Mouse (Mus musculus): ENCODE results near the gene Izumo4.

The Izumo4 gene

DNA sequence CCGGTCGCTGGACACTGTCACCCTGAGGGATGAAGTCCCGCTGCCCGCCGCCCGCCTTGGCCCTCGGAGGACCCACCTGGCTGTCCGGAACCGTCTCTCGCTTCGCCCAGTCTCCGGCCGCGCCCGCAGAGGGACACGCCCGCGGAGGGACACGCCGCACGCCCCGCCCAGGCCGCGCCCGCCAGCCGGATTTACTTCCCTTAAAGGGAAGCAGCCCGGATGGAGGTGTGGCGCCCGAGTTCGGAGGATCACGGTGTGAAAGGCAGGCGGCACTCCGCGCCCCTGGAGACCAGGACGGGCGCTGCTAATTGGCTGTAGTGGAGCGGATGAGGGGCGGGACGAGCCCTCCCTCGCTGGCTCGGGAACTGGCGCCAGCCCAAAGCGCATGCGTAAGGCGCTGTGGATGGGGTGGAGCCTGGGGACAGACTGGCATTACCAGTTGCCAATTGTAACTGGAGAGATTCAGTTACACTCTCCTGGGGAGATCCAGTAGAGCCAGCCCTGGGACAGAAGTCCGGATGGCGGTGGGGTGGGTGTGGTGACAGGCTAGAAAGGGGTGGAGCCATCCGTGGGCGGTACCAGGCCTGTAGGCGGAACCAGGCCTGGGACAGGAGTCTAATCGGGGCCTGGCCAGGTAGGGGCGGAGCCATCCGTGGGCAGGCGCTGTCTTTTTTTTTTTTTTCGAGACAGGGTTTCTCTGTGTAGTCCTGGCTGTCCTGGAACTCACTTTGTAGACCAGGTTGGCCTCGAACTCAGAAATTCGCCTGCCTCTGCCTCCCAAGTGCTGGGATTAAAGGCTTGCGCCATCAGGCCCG lies at the start of gene Izumo4, which contains the start of gene Mob3a:
Gene Izumo4 (plus strand): TSS at position 464 of the 815 bp plus-strand sequence.
Gene Mob3a (minus strand): TSS at position 257 of the 815 bp plus-strand sequence.
- peak; percentile 100 for DNase-seq

DNA sequence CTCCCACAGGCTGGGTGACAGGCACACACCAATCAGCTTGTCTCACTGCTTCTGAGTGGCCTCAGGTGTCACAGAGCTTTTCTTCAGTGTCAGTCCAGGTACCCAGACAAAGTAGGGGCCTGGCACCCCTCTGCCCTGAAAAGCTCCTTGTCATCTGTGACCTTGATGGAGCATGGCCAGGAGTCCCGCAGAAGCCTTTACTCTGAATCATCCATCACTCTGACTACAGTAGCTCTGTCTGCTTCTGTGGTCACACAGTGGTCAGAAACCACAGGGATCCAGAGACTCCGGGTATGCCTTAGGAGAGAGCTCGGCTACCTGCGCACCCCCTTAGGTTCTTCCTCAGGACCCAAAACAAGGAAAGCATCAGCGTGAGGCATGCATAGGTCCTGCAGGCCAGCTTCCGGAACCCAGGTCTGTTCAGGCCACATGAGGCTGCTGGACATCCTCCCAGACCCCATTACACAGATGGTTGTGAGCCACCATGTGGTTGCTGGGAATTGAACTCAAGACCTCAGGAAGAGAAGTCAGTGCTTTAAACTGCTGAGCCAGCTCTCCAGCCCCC lies 48.7 kb upstream of the Izumo4 start:
- DNase-seq, result no peak

DNA sequence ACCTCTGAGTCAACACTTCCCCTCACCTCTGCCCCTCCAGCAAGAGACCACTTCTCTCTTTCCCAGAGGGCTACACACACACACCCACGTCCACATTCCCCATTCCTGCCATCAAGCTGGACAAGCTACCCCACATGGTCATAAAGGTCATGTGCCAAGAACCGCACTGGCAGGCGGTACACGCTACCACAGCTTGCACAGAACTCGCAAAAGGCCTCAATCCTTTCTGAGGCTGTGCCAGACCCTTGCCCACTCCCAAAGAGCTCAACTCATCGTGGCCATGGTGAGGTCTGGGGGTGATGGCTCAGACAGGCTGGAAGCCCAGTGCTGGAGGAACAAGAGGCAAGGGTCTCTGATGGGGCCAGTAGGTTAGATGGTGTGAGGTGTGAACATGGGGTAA lies 47.1 kb upstream of the Izumo4 start:
- DNase-seq, result no peak

- no peak for DNase-seq
Measured at GRCm38 (mm10) chr10:80655406-80656129, 46.4 kb upstream of the Izumo4 start.

DNA sequence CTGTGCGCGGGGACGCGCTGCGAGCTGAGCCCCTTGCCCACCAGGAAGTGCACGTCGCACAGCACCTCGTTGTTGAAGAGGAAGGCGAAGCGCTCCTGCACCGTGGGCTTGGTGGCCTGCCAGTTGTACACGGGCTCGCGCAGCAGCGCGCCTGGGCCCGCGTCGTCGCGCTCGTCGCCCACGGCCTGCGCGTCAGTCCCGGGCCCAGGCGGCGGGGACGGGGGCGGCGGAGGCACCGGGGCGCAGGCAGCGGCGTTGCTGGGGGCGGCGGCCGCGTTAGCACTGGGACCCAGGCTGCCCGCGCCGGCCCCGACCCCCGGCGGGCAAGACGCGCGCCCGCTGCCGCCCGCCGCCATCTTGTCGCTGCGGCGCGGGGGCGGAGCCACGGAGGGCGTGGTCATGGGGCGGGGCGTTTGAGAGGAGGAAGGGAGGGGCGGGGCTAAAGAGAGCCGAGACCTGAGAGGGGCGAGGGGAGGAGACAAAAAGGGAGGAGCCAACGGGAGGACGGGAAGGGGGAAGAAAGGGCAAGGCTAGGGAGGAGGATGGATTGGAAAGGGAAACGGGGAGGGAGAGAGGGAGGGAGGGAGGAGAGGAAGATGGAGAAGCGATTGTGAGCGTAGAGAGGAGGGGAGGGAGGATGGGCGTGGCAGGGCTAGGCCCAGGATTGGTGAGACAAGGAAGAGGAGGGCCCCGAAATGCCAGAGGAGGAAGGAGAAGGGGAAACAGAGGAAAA lies 45.7 kb upstream of the Izumo4 start:
- peak; percentile 88 to 90 for DNase-seq

GRCm38 (mm10) chr10:80656863-80657623 lies 44.9 kb upstream of the Izumo4 start, which contains the start of gene Btbd2:
Gene Btbd2, minus strand, starts transcription at chr10:80657071.
- peak in 1 of 2 experiments; percentile 58 for DNase-seq

- DNase-seq, result no peak
Measured at GRCm38 (mm10) chr10:80658194-80658840, 43.7 kb upstream of the Izumo4 start.

- DNase-seq, result peak in 1 of 2 experiments; percentile 52
Measured at GRCm38 (mm10) chr10:80658841-80659202, 43.2 kb upstream of the Izumo4 start.

DNA sequence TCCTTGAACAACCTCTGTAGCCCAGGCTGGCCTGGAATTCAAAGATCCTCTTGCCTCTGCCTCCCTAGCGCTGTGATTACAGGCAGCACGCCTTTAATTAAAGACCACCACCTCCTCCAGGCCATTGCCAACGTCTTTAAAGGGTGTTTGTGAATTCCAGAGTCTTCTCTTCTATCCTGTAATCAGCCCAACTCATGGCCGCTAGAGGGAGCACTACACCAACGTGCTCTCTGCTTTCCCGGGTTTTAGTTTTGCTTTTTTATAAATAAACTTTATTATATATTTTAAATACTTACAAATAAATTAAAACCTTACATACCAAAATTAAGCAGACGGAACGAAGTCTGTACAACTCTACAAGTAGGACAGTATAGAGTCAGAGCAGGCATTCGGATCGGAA lies 42.8 kb upstream of the Izumo4 start:
- peak in 1 of 2 experiments; percentile 58 for DNase-seq

- DNase-seq, result peak; percentile 58 to 71
Measured at GRCm38 (mm10) chr10:80661149-80661548, 40.8 kb upstream of the Izumo4 start.

DNA sequence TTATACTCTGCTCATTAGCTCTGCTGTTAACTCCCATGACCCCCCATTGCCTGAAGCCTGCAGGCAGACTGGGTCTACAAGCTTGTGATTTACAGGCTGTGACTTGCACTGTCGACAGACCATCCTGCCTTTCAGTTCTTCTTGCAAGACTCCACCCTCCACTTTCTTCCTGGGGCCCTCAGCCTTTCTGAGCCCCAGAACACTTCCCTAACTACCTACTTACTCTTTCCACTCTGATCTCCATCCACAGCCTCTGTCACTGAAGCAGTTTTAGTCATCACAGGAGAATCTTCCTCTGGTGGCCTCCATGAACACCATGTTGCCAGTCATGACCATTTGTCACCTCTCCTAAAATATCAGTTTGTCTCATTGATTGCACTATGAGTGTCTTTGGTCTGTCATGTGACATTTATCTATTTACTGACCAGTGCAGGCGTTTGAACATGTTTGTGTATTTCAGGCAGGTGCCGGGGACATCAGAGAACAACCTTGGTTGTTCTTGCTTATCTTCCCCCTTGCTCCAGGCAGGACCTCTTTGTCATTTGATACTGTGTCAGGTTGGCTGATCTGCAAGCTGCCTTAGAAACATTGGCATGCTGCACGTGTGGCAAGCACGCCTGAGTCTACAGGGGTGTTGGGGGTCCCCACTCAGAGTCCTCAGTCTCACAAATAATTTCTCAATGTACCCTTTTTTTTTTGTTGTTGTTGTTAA lies 38.3 kb upstream of the Izumo4 start:
- no peak for DNase-seq

GRCm38 (mm10) chr10:80664197-80665015 lies 37.6 kb upstream of the Izumo4 start:
- DNase-seq, result no peak

DNA sequence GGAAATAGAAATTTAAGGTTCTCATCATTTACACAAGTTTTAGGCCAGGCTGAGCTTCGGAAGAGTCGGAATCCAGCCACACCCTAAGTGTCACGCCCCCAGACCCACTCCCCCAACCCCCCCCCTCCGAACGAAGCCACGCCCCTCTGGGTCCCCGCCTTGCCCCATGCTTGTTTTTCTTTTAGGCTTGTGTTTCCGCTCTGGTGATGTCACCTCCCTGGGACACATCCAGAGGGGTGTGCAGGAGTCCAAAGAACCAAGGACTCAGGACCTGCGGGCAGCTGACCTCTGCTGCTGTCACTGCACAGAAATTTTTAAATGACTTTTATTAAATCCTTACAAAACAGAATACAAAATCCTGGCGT lies 37.0 kb upstream of the Izumo4 start:
- DNase-seq, result no peak

GRCm38 (mm10) chr10:80665459-80665858 lies 36.5 kb upstream of the Izumo4 start:
- DNase-seq, result no peak

DNA sequence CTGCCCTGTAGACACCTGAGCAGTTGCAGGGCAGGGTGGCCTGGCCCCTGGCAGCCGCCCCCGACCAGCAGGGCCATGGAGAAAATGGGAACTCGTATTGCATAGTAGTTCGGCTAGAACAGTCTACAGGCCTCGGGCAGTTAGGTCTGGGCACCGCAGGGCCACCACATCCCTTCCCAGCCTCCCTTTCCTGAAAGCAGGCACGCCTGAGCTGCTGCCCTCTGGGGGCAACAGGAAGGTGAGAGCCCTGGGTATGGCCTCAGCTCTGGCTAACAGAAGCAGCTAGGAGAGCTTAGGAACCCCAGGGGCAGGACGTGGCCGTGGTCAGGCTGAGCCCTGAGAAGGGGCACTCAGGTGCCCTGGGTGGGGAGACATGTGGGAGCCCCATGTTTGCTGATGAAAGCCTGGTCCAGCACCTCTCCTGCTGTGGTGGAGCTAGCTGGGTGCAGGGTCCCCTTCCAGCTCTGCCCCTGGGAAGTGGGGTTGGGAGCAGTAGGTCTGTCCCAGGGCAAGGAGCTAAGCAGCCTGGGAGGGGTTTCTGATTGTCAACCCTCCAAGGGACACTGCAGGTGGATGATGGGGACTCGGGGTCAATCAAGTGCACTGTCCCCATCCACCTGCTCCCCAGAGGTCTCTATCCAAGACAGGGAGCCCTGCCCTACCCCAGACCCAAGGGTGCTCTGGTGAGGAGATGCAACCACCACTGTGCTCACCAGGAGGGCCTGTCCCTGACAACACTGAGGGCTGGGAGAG lies 35.8 kb upstream of the Izumo4 start:
- DNase-seq, result no peak

- no peak for DNase-seq
Measured at GRCm38 (mm10) chr10:80666837-80667412, 35.1 kb upstream of the Izumo4 start.

GRCm38 (mm10) chr10:80668614-80669013 lies 33.4 kb upstream of the Izumo4 start:
- no peak for DNase-seq

DNA sequence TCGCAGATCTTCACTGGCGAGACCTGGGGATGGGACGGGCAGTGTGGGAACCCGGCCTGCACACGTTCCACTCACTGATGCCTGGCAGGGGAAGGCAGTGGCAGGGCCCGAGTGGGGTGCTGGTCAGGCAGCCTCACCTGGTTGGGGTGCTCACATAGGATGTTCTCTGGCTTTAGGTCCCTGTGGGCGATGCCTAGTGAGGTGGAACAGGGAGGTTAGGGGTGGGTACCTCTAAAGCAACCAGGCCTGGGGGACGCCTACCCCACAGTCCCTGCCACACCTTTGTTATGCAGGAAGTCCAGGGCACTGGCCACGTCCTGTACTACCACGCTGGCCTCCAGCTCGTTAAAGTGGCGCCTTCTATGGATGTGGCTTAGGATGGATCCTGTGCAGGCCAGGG lies 33.0 kb upstream of the Izumo4 start:
- no peak for DNase-seq

Measured in thymus, adult 18-20 months (tissue).